Mouse (Mus musculus) urinary bladder, postnatal 14 days (tissue): Measurements from ENCODE around the gene Rad51b.

Experiments used
- DNase-seq: peaks from one replicate; pipeline ENCODE4 v3.0.0; 2021; ENCODE audit warnings: low spot score

Rad51b gene

GRCm38 (mm10) chr12:79579018-79579585 is 282.0 kb downstream of the Rad51b start:
- no peak for DNase-seq

GRCm38 (mm10) chr12:79579837-79580236 is 282.8 kb downstream of the Rad51b start:
- no peak for DNase-seq

- no peak for DNase-seq
These were observed 287.6 kb downstream of the Rad51b start for GRCm38 (mm10) chr12:79584556-79585307.

DNA sequence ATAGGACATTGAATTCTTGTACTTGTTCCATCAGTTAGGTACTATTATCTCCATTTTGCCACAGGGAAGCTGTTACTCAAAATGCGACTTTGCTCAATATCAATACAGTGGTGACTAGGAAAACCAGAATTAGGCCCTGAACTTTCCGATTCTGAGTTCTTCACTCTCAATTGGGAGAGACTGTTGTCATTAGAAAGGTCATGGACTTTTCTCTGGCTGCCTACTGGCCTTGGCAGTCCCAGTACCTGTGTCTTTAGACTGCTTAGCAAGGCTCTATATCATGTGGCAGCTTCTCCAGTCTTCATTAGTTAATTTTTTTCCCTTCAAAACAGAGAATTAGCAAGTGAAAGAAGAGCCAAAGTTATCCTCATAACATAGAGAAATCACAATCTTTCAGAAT is 288.3 kb downstream of the Rad51b start:
- DNase-seq: no peak

- DNase-seq: no peak
These were observed 291.7 kb downstream of the Rad51b start for GRCm38 (mm10) chr12:79588831-79589230.

DNA sequence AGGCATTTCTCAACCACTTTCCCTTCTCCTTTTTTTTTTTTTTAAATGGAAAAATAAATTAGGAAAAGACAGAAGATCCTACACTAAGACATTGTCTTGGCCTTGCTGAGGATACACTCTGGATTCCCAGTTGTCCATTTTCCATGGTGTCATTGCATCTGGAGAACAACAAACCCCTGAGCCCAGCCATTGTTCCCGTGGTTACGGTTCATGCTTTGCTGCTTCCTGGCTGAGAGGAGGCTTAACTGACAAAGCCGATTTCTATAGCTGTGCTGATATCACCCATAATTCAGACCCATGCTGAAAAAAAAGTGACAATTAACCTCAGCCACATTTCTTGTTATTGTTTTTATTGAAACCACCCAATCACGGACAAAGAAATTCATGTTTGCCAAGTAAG is 295.1 kb downstream of the Rad51b start:
- no peak for DNase-seq

GRCm38 (mm10) chr12:79596842-79597241 is 299.8 kb downstream of the Rad51b start:
- no peak for DNase-seq

GRCm38 (mm10) chr12:79597351-79597750 is 300.3 kb downstream of the Rad51b start:
- DNase-seq: no peak

GRCm38 (mm10) chr12:79597786-79598185 is 300.7 kb downstream of the Rad51b start:
- DNase-seq: no peak

- peak; percentile 36 for DNase-seq
These were observed 301.4 kb downstream of the Rad51b start for GRCm38 (mm10) chr12:79598496-79598895.

DNA sequence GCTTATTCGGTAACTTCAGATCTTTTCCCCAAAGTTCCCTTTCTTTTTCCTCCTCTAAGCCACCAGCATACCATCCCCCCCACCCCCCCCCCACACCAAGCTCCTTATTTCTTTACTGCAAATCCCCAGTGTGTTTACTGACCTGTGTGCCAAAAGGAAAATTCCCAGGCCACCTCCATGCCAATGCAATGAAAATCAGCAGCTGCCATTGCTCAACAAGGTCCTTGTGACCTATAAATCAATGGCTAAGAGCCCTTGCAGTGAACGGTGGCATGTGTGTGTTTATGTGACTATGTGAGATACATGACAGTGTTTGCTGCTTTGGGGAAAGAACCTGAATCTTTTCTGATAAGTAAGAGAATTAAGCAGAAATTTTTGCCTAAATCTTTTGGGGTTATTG is 301.8 kb downstream of the Rad51b start:
- DNase-seq: no peak

DNA sequence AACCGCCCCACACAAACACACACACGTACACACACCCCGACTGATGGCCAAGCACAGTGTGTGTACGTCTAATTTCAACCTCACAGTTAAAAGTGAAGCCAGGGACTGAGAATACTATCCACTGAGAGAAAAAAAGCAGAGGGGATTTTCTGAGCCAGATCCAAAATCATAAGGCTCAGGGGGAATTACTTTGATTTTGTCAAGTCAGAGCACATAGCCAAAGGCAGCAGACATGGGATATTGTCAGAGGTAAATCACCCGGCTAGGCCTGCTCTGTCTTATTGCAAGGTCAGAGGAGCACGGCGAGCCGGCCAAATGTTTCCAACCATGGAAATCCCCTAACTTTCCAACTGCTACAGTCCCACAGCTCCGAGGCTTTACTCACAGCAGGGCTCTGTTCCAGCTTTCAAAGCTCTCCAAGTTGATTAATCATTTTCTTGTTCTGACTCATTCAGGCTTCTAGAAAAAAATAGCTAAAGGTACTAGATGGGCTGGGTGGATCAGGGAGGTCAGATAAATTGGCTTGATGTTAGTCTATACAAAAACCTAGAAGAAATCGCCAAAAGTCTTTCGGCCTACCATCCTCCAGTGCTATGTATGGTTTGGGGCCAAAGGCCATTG is 303.2 kb downstream of the Rad51b start:
- peak; percentile 80 for DNase-seq

- DNase-seq: no peak
These were observed 305.6 kb downstream of the Rad51b start for GRCm38 (mm10) chr12:79602641-79603040.

- DNase-seq: no peak
These were observed 307.8 kb downstream of the Rad51b start for GRCm38 (mm10) chr12:79604850-79605249.

GRCm38 (mm10) chr12:79606197-79606631 is 309.1 kb downstream of the Rad51b start:
- no peak for DNase-seq

DNA sequence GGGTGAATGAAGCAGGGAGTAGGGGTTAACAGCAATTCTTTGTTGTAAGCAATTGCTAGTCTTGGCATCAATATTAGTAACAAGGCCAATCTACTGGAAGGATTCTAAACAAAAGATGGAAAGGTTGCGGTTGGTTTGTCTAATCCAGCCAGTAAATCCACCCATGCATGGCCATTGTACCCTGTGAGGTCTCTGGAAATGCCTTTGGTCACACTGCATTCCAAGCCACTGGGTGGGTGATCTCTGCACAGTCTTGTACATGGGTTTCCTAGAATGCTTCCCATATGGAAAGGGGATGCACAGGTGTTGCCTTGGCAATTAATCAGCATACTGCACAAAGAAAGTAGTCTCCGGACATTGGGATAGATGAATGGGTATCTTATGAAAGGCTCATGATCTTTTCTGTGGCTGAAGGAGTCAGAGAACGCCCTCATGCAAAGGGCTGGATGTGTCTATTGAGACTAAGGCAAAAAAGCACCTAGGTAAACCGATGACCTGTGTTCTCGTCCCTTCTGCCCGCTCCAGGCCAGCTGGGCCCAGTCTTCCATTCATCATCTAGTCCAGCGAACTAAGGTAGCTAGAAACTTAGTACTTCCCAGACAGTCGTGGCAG is 312.4 kb downstream of the Rad51b start:
- no peak for DNase-seq

GRCm38 (mm10) chr12:79610511-79611103 is 313.5 kb downstream of the Rad51b start:
- no peak for DNase-seq

- no peak for DNase-seq
These were observed 314.6 kb downstream of the Rad51b start for GRCm38 (mm10) chr12:79611665-79612064.

DNA sequence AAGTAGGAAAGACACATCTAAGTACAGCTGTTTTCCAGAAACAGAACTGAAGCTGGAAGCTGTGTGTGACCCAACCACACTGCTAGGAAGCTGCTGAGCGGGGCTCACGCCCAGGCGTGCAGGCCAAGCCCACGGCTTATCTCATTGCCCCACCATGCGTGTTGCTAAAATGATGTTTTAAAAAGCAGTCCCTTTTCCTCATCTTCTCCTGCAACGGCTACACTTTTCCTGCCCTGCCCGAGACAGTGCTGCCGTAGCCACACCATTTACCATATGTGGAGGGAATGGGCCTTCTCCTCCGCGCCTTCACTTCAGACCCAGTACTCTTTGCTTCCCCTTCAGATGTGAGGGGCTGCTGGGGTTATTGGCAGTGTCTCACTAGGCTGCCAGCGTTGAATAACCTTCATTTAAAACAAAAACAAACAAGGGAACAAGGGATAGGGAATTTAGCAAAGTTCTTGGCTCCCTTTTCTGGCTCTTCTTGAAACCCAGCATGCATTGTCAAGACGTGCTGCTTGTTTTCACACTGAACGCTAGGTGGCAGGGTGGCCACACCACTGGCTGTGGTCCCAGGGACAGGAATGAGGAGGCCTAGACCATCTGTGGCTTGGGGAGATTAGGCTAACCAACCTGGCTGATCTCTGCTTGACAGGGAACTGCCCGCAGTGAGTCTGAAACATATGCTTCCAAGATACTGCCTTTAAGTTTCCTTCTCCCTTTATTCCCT is 315.4 kb downstream of the Rad51b start:
- peak; percentile 89 for DNase-seq

DNA sequence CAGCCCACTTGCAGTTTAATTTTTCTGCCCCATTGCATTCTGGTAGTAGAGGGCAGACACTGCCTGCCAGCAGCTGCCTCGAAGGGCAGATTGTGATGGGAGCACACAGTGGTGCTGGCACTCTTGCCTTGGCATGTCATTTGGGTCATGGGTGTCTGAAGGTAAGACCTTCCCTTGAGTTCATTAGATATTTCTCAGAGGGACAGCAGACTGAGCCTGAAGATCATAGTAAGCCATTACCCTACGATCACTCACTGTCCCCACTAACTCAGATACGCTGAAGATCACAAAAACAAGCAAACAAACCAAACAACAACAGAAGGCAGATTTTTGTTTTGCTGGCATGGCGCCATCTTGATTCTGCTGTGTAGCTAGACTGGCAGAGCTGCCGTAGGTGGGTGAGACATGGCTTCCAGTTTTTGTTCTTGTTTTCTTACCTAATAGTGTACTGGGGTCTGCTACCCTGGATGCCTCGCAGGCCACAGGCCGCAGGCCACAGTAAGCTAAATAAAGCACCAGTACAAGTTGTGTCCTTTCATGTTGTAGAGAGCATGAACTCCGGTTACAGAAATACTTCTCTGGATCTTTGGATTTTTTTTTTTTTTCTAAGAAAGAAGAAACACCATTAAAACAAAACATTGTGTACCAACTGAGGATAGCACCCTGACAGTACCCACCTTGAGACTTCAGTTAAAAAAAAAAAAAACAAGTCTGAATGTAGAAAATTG is 316.1 kb downstream of the Rad51b start:
- DNase-seq: no peak
